Mouse (Mus musculus) heart, embryonic 13.5 days (tissue): ENCODE results near the gene Syt14. TPM values are rescaled to one million over a fixed set of nuclear protein-coding genes. Genes with fewer than 3 reads are reported as not detected.

ENCODE experiments used
- ATAC-seq: fragments of 200-750 bp; cut with Nextera tagmentation; 2 replicates; pipeline ENCODE4 v1.8.0; 2017; ENCODE audit warnings: moderate TSS enrichment; ENCODE audit not compliant: insufficient number of reproducible peaks, low FRiP score, low TSS enrichment; ENCODE audit errors: extremely low read depth
- H3K27ac ChIP-seq: fragments of 300-500 bp; sonication (generic); replicated peaks from 2 replicates; pipeline ENCODE4 v1.5.1; 2015; ENCODE audit warnings: moderate library complexity, mild to moderate bottlenecking, inconsistent platforms
- H3K27me3 ChIP-seq: fragments of 300-500 bp; sonication (generic); replicated peaks from 2 replicates; pipeline ENCODE4 v1.6.1; 2015; ENCODE audit warnings: mild to moderate bottlenecking, inconsistent platforms
- H3K36me3 ChIP-seq: fragments of 300-500 bp; sonication (generic); 2 replicates; pipeline ENCODE4 v1.6.1; 2015; ENCODE audit warnings: mild to moderate bottlenecking, inconsistent platforms
- H3K4me1 ChIP-seq: fragments of 300-500 bp; sonication (generic); 2 replicates; pipeline ENCODE4 v1.6.1; 2015; ENCODE audit warnings: inconsistent platforms
- H3K4me2 ChIP-seq: fragments of 300-500 bp; sonication (generic); 2 replicates; pipeline ENCODE4 v1.6.1; 2015; ENCODE audit warnings: inconsistent platforms, mild to moderate bottlenecking, moderate library complexity
- H3K4me3 ChIP-seq: fragments of 300-500 bp; sonication (generic); 2 replicates; pipeline ENCODE4 v1.5.1; 2015; ENCODE audit warnings: moderate library complexity, mild to moderate bottlenecking, inconsistent platforms
- H3K9ac ChIP-seq: fragments of 300-500 bp; sonication (generic); 2 replicates; pipeline ENCODE4 v1.6.1; 2015; ENCODE audit warnings: inconsistent platforms, mild to moderate bottlenecking, moderate library complexity
- H3K9me3 ChIP-seq: fragments of 300-500 bp; sonication (generic); 2 replicates; pipeline ENCODE4 v1.6.1; 2016; ENCODE audit warnings: inconsistent platforms
- WGBS: fragments of 180-500 bp; shearing (Covaris S2); methylation state at CpG from one replicate; pipeline ENCODE4 v1.1.7; 2015; ENCODE audit warnings: mixed read lengths; 5-methylcytosine and 5-hydroxymethylcytosine counted together
- polyA plus RNA-seq: library from polyadenylated mRNA; unstranded; fragments of >200 nt; fragmentation: Nextera tagmentation; extraction: Ambion mirVana; gene quantifications from 2 replicates; pipeline ENCODE4 v1.2.1, GENCODE M21; 2015

The Syt14 gene
- 0.78 and 0.79 TPM in 2 replicates for polyA plus RNA-seq

DNA sequence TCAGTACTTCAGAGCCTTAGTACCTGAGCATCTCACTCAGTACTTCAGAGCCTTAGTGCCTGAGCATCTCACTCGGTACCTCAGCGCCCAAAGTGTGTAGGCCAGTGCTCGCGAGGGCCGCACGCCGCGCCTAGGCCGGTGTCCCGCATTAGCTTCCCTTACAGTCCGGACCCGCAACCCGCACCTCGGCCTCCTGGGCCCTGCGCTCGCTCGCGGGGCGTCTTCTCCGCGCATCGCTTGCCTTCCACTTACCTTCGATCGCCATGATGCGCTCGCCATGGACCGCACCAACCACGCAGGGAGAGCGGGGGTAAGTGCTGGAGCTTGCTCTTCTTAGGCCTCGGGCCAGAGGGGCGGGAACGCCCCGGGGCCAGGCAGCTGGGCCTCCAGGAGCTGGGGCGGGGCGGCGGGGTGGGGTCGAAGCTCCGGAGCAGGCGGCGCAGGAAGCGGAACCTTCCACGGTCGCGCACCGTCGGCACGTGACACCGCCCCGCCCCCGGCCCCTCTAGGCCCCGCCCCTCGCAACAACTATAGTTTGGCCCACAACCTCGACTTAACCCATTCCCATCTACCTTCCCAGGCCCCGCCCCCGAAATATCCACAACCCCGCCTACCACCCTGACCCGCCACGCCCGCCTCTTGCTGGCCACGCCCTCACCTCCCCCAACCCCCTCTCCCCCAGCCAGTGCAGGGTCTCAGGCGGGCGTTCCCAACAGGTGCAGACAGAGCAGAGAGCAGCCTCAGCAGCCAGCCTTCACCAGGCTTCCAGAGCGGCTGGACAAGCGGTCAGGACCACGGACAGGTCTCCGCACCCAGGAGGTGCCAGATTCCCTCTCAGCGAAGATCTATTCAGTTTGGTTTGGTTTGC lies at the start of gene Syt14:
Gene Syt14 (minus strand): TSS at position 405 of the 868 bp plus-strand sequence.
- Histone ChIP-seq H3K9me3 (no peaks in the 10 kb centered on the region), H3K4me1 (peaks cover 16% of the 10 kb centered on the region), H3K9ac (peak within 1 kb of the TSS; percentile 72), H3K4me2 (peak within 1 kb of the TSS; percentile 77), H3K27me3 (peaks cover 20% of the 10 kb centered on the region), H3K4me3 (peak within 1 kb of the TSS; percentile 63), H3K27ac (no peak within 1 kb of the TSS), H3K36me3 (no peaks in the 10 kb centered on the region)
- ATAC-seq: peak; percentile 98
- WGBS: under 1% methylated on average over 48 of the region's 67 CpGs

DNA sequence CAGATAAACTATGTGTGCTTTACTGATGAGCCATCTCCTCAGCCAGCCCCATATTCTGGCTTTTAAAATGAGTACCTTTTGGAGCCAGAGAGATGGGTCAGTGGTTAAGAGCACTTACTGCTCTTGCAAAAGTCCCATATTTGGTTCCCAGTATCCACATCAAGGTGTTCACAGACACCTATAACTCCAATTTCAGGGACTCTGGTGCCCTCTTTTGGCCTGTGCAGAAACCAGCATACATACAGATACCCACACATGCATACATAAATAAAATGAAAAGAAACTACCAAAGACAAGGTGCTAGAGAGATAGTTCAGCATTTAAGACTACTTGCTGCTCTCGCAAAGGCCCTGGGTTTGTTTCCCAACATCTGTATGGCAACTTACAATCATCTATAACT lies 48.4 kb upstream of the Syt14 start:
- 94% methylated on average over 1 of the region's 1 CpGs for WGBS
- Histone ChIP-seq H3K4me1 (no peaks in the 10 kb centered on the region; the same call in 1 of the 2 replicates), H3K4me3 (no peak overlapping the region), H3K9me3 (no peaks in the 10 kb centered on the region), H3K36me3 (no peaks in the 10 kb centered on the region), H3K27me3 (0 out of 2 replicates have a peak, but pooled peaks cover 3% of the 10 kb centered on the region), H3K27ac (no peak overlapping the region), H3K9ac (no peak overlapping the region), H3K4me2 (no peak overlapping the region)
- no peak for ATAC-seq

- H3K9ac ChIP-seq: no peak overlapping the region
- H3K4me1 ChIP-seq: no peaks in the 10 kb centered on the region; the same call in 1 of the 2 replicates
- no peak for ATAC-seq
- H3K9me3 ChIP-seq: no peaks in the 10 kb centered on the region
- H3K36me3 ChIP-seq: no peaks in the 10 kb centered on the region
- no peak overlapping the region for H3K27ac ChIP-seq
- H3K27me3 ChIP-seq: 0 out of 2 replicates have a peak, but pooled peaks cover 3% of the 10 kb centered on the region
- H3K4me2 ChIP-seq: no peak overlapping the region
- 80% methylated on average over 7 of the region's 7 CpGs for WGBS
- no peak overlapping the region for H3K4me3 ChIP-seq
Measured at GRCm38 (mm10) chr1:193083051-193083450, 47.5 kb upstream of the Syt14 start.

DNA sequence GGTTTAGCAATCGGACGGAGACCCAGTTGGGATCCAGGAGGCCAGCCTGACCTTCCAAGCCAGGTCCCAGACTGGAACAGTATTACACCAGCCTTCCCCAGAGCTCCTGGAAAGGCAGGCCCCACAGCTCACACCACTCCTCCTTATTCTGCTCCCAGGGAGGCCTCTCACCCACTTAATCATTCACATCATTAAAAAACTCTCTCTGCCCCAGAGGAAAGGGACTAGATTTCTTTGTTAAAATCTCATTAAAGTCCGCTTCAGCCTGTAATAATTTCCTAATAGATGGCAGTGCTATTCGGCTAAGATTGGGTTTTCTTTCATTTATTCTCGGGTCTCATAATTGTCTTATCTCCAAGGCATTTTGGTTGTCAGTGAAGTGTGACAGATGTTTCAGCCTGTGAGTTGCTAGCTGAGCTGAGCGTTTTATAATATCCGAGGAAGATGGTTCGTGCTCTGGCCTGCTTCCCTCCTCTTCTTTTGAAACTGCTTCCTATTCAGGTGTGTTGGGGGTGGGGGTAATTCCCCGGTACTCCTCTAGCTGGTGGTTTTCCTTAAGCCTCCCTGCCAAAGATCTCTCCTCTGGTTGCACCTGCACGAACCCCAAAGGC lies 46.8 kb upstream of the Syt14 start:
- no peaks in the 10 kb centered on the region for H3K9me3 ChIP-seq
- no peak overlapping the region for H3K27ac ChIP-seq
- no peak overlapping the region for H3K9ac ChIP-seq
- ATAC-seq: no peak
- H3K4me2 ChIP-seq: no peak overlapping the region
- H3K36me3 ChIP-seq: no peaks in the 10 kb centered on the region
- H3K4me3 ChIP-seq: no peak overlapping the region
- no peaks in the 10 kb centered on the region; the same call in 1 of the 2 replicates for H3K4me1 ChIP-seq
- 0 out of 2 replicates have a peak, but pooled peaks cover 3% of the 10 kb centered on the region for H3K27me3 ChIP-seq
- WGBS: 43% methylated on average over 10 of the region's 10 CpGs

GRCm38 (mm10) chr1:193062618-193063017 lies 27.0 kb upstream of the Syt14 start:
- H3K27ac ChIP-seq: no peak overlapping the region
- no peak overlapping the region for H3K9ac ChIP-seq
- H3K36me3 ChIP-seq: no peaks in the 10 kb centered on the region
- H3K9me3 ChIP-seq: no peaks in the 10 kb centered on the region
- H3K4me2 ChIP-seq: no peak overlapping the region
- WGBS: 86% methylated on average over 3 of the region's 3 CpGs
- H3K4me3 ChIP-seq: no peak overlapping the region
- ATAC-seq: no peak
- H3K4me1 ChIP-seq: no peaks in the 10 kb centered on the region
- no peaks in the 10 kb centered on the region for H3K27me3 ChIP-seq

DNA sequence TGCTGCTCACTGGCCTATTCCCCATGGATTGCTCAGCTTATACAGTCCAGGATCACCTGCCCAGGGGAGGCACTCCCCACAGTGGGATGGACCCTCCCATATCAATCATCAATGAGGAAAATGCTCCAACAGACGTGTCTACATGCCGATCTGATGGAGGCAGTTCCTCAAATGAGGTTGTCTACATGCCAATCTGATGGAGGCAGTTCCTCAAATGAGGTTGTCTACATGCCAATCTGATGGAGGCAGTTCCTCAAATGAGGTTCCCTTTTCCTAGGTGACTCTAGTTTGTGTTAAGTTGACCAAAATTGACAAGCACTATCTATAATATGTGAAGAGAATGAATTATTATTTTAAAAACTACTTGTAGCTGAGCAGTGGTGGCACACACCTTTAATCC lies 24.6 kb upstream of the Syt14 start:
- H3K36me3 ChIP-seq: no peaks in the 10 kb centered on the region
- WGBS: 63% methylated on average over 2 of the region's 2 CpGs
- no peaks in the 10 kb centered on the region for H3K9me3 ChIP-seq
- no peaks in the 10 kb centered on the region for H3K4me1 ChIP-seq
- no peak for ATAC-seq
- no peak overlapping the region for H3K9ac ChIP-seq
- H3K4me3 ChIP-seq: no peak overlapping the region
- H3K27ac ChIP-seq: no peak overlapping the region
- no peak overlapping the region for H3K4me2 ChIP-seq
- no peaks in the 10 kb centered on the region for H3K27me3 ChIP-seq

DNA sequence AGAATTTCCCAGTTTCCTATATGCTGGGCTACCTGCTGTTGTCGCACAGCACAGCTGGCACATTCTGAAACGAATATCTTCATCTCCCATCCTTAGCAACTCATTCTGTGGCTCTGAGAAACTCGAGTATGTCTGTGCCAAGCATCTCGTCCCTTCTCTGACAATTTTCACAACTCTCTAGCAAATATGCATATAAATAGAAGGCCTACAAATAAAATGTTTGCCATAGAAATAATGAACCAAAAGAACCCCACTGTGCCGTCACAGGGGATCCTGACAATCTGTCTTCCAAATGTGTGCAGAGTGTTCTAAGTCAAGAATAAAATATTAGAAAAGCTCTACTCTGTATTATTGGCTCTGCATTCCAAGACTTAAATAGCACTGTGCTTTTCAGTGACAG lies 24.0 kb upstream of the Syt14 start:
- Histone ChIP-seq H3K4me2 (no peak overlapping the region), H3K4me1 (no peaks in the 10 kb centered on the region), H3K4me3 (no peak overlapping the region), H3K9me3 (no peaks in the 10 kb centered on the region), H3K9ac (no peak overlapping the region), H3K27me3 (no peaks in the 10 kb centered on the region), H3K27ac (no peak overlapping the region), H3K36me3 (no peaks in the 10 kb centered on the region)
- no peak for ATAC-seq
- WGBS: 61% methylated on average over 5 of the region's 5 CpGs

DNA sequence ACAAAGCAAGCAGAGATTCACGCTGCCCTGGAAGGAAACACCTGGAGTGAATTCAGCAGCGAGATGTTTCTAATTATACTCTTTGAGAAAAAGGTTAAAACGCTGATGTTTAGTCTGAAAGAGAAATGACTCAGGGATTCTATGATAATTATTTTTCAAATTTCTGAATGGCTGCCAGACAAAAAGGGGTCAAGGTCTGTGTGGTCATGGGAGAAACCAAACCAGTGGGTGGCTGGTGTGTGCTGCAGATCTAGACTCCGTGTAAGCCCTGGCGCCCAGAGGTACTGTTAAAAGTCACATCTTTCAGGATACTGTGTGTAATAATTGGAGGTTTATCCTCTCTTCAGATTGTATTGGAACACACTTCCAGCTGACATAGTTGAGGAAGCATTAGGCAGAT lies 18.8 kb upstream of the Syt14 start:
- Histone ChIP-seq H3K27me3 (no peaks in the 10 kb centered on the region), H3K4me3 (no peak overlapping the region), H3K27ac (no peak overlapping the region), H3K9ac (no peak overlapping the region), H3K4me1 (no peaks in the 10 kb centered on the region), H3K36me3 (no peaks in the 10 kb centered on the region), H3K4me2 (no peak overlapping the region), H3K9me3 (no peaks in the 10 kb centered on the region)
- 73% methylated on average over 5 of the region's 5 CpGs for WGBS
- ATAC-seq: no peak

DNA sequence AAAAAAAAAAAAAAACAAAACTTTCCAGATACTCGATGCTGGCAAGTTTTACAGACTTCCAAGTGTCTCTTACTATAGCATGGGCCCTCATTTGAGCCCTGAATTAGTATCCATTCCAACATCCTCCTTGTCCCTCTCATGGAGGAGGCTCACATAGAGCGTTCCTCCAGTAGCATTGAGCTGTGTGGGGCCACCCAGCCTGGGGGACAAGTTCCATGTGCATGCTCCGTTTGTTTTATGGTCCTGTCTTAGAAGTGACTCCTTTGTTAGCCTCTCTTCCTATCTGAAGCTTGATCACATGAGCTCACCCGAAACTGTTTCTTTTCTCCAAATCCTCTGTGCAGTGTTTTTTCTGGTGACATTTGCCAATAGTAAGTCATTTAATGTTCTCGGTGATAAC lies 17.5 kb upstream of the Syt14 start:
- 63% methylated on average over 5 of the region's 5 CpGs for WGBS
- no peaks in the 10 kb centered on the region for H3K27me3 ChIP-seq
- H3K27ac ChIP-seq: no peak overlapping the region
- H3K9me3 ChIP-seq: no peaks in the 10 kb centered on the region
- ATAC-seq: no peak
- no peak overlapping the region for H3K9ac ChIP-seq
- no peak overlapping the region for H3K4me2 ChIP-seq
- H3K4me3 ChIP-seq: no peak overlapping the region
- H3K36me3 ChIP-seq: no peaks in the 10 kb centered on the region
- no peaks in the 10 kb centered on the region for H3K4me1 ChIP-seq

DNA sequence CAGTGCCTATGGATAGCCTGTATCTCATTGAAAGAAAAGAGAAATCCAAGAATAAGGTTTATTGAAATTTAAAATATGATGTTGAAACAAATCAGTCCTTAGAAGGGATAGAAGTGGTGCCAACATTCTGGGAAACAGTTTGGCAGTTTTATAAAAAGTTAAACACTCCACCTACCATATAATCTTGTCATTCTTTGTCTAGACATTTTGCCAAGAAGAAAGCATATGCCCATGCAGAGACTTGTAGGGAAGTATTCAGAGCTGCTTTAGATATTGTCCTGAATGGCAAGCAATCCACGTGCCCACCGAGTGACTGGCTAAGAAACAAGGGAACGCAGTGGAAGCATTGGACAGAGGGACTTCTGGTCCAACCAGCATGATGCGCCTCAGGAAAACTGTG lies 12.0 kb upstream of the Syt14 start:
- Histone ChIP-seq H3K4me1 (no peaks in the 10 kb centered on the region), H3K36me3 (no peaks in the 10 kb centered on the region), H3K27me3 (no peaks in the 10 kb centered on the region), H3K27ac (no peak overlapping the region), H3K9me3 (no peaks in the 10 kb centered on the region), H3K9ac (no peak overlapping the region), H3K4me2 (no peak overlapping the region), H3K4me3 (no peak overlapping the region)
- ATAC-seq: no peak
- WGBS: 82% methylated on average over 4 of the region's 4 CpGs

DNA sequence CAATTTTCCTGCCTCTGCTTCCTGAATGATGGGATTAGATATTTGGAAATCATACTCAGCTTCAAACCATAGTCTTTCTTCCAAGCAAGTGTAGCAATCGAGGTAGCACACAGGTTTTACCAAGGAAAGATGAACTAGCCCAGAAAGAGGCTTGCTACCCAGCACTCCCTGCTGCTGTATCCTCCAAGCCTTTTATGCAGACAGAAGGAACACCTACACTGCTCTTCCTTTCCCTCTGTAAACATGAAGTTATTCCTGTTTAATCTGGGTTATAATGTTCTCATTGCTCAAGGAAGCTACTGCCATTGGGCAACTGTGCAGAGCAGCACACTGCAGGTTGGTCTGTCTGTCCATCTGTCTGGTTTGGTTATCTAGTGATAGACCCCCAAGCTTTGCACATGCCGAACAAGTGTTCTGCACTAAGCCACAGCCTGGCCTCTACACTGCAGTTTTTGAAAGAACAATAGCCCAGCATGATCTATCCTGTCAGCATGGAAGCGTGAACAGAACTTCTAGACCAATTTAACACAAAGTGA lies 7.3 kb upstream of the Syt14 start:
- WGBS: 59% methylated on average over 3 of the region's 3 CpGs
- Histone ChIP-seq H3K27me3 (peaks cover 4% of the 10 kb centered on the region; the same call in 1 of the 2 replicates), H3K9ac (no peak overlapping the region), H3K9me3 (no peaks in the 10 kb centered on the region), H3K27ac (no peak overlapping the region), H3K36me3 (no peaks in the 10 kb centered on the region), H3K4me2 (no peak overlapping the region), H3K4me3 (no peak overlapping the region), H3K4me1 (no peaks in the 10 kb centered on the region)
- no peak for ATAC-seq
